Mouse (Mus musculus) liver, adult 2 months (tissue): Measurements from ENCODE around the gene Prkcz.

ENCODE experiments used
- CTCF ChIP-seq: fragments of 200-500 bp; IDR thresholded peaks from 2 replicates; pipeline ENCODE4 v1.5.1; 2011; ENCODE audit warnings: low read depth, low read length, control low read depth
- POLR2A ChIP-seq: fragments of 200-500 bp; IDR thresholded peaks from 2 replicates; pipeline ENCODE4 v1.6.1; 2011; ENCODE audit warnings: low read length, control low read depth; ENCODE audit not compliant: insufficient read depth; ENCODE audit errors: extremely low read depth

DNA sequence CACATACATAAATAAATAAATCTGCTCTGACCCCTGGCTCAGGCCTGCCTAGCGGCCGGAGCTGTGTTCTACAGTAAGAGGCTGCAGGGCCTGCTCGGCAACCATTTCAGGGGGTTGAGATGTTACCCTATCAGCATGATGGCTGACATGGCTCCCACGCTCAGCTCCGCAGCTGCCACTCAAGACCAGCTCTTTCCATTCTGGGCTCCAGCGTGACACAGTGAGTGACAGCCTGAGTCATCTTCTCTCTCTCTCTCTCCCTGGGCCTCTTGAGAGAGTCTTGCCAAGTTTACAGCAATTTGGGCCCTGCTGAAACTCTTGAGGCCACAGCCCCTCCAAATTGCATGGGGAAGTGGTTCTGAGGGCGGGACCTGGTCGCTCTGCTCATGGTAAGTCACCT lies 79.5 kb downstream of the Prkcz start:
- TF ChIP-seq CTCF (no peak), POLR2A (no peak)
